Mouse (Mus musculus): ENCODE results near the gene Acvr2b. TPM values are rescaled to one million over a fixed set of nuclear protein-coding genes. Genes with fewer than 3 reads are reported as not detected.

Acvr2b gene
- polyA plus RNA-seq, 1 experiment from 2014 or later = 6.3 TPM

GRCm38 (mm10) chr9:119465595-119465994 lies 63.7 kb downstream of the Acvr2b start:
- no peak for ATAC-seq (ENCODE audit: low FRiP score, low TSS enrichment)
- WGBS = 72% methylated on average over 7 of the region's 7 CpGs
- H3K4me3 ChIP-seq (ENCODE audit: low read depth, low read length) = no peak overlapping the region
- H3K4me1 ChIP-seq (replicated peaks; ENCODE audit: control insufficient read depth, insufficient read depth) = no peaks in the 10 kb centered on the region
- TF ChIP-seq CTCF (IDR thresholded peaks at IDR 0.05; ENCODE audit: low read depth) (peak; percentile 61), EP300 (optimal IDR thresholded peaks at IDR 0.05) (no peak)
- DNase-seq (ENCODE audit: low spot score) = no peak
- no peak overlapping the region for H3K4me2 ChIP-seq (replicated peaks; ENCODE audit: low read depth)
- no peaks in the 10 kb centered on the region for H3K9me3 ChIP-seq (ENCODE audit: control insufficient read depth, low read length)
- peaks cover 15% of the 10 kb centered on the region for H3K36me3 ChIP-seq (ENCODE audit: control insufficient read depth, insufficient read depth, low read length)
- H3K27me3 ChIP-seq (ENCODE audit: control insufficient read depth, insufficient read depth, low read length) = no peaks in the 10 kb centered on the region
- no peak overlapping the region for H3K27ac ChIP-seq (replicated peaks)
- H3K9ac ChIP-seq (ENCODE audit: low read length) = no peak overlapping the region

GRCm38 (mm10) chr9:119469691-119470353 lies 67.9 kb downstream of the Acvr2b start:
- ATAC-seq (ENCODE audit: low FRiP score, low TSS enrichment) = peak; percentile 11; the same call in 1 of the 2 replicates
- TF ChIP-seq CTCF (IDR thresholded peaks at IDR 0.05; ENCODE audit: low read depth) (no peak), EP300 (optimal IDR thresholded peaks at IDR 0.05) (no peak)
- Histone ChIP-seq H3K4me1 (replicated peaks; ENCODE audit: control insufficient read depth, insufficient read depth) (no peaks in the 10 kb centered on the region), H3K4me3 (ENCODE audit: low read depth, low read length) (no peak overlapping the region), H3K27ac (replicated peaks) (no peak overlapping the region), H3K9me3 (ENCODE audit: control insufficient read depth, low read length) (no peaks in the 10 kb centered on the region), H3K36me3 (ENCODE audit: control insufficient read depth, insufficient read depth, low read length) (peaks cover 3% of the 10 kb centered on the region; the same call in 1 of the 2 replicates), H3K9ac (ENCODE audit: low read length) (no peak overlapping the region), H3K4me2 (replicated peaks; ENCODE audit: low read depth) (no peak overlapping the region), H3K27me3 (ENCODE audit: control insufficient read depth, insufficient read depth, low read length) (no peaks in the 10 kb centered on the region)
- 72% methylated on average over 8 of the region's 8 CpGs for WGBS
- DNase-seq (ENCODE audit: low spot score) = no peak

GRCm38 (mm10) chr9:119472412-119472918 lies 70.5 kb downstream of the Acvr2b start:
- Histone ChIP-seq H3K4me3 (ENCODE audit: low read depth, low read length) (no peak overlapping the region), H3K9me3 (ENCODE audit: control insufficient read depth, low read length) (no peaks in the 10 kb centered on the region), H3K27me3 (ENCODE audit: control insufficient read depth, insufficient read depth, low read length) (no peaks in the 10 kb centered on the region), H3K27ac (replicated peaks) (no peak overlapping the region), H3K9ac (ENCODE audit: low read length) (no peak overlapping the region), H3K4me1 (replicated peaks; ENCODE audit: control insufficient read depth, insufficient read depth) (no peaks in the 10 kb centered on the region), H3K36me3 (ENCODE audit: control insufficient read depth, insufficient read depth, low read length) (no peaks in the 10 kb centered on the region), H3K4me2 (replicated peaks; ENCODE audit: low read depth) (no peak overlapping the region)
- TF ChIP-seq EP300 (optimal IDR thresholded peaks at IDR 0.05) (no peak), CTCF (IDR thresholded peaks at IDR 0.05; ENCODE audit: low read depth) (no peak)
- ATAC-seq (ENCODE audit: low FRiP score, low TSS enrichment) (no peak), DNase-seq (ENCODE audit: low spot score) (no peak)
- 60% methylated on average over 11 of the region's 11 CpGs for WGBS

GRCm38 (mm10) chr9:119473011-119473410 lies 71.1 kb downstream of the Acvr2b start:
- H3K27me3 ChIP-seq (ENCODE audit: control insufficient read depth, insufficient read depth, low read length) = no peaks in the 10 kb centered on the region
- no peaks in the 10 kb centered on the region for H3K36me3 ChIP-seq (ENCODE audit: control insufficient read depth, insufficient read depth, low read length)
- no peaks in the 10 kb centered on the region for H3K9me3 ChIP-seq (ENCODE audit: control insufficient read depth, low read length)
- WGBS = 81% methylated on average over 1 of the region's 1 CpGs
- H3K4me2 ChIP-seq (replicated peaks; ENCODE audit: low read depth) = no peak overlapping the region
- no peak overlapping the region for H3K27ac ChIP-seq (replicated peaks)
- ATAC-seq (ENCODE audit: low FRiP score, low TSS enrichment) (no peak), DNase-seq (ENCODE audit: low spot score) (no peak)
- no peak overlapping the region for H3K9ac ChIP-seq (ENCODE audit: low read length)
- TF ChIP-seq EP300 (optimal IDR thresholded peaks at IDR 0.05) (no peak), CTCF (IDR thresholded peaks at IDR 0.05; ENCODE audit: low read depth) (no peak)
- H3K4me1 ChIP-seq (replicated peaks; ENCODE audit: control insufficient read depth, insufficient read depth) = no peaks in the 10 kb centered on the region
- H3K4me3 ChIP-seq (ENCODE audit: low read depth, low read length) = no peak overlapping the region

GRCm38 (mm10) chr9:119473608-119474164 lies 71.8 kb downstream of the Acvr2b start:
- no peaks in the 10 kb centered on the region for H3K4me1 ChIP-seq (replicated peaks; ENCODE audit: control insufficient read depth, insufficient read depth)
- no peaks in the 10 kb centered on the region for H3K27me3 ChIP-seq (ENCODE audit: control insufficient read depth, insufficient read depth, low read length)
- no peak overlapping the region for H3K9ac ChIP-seq (ENCODE audit: low read length)
- no peaks in the 10 kb centered on the region for H3K9me3 ChIP-seq (ENCODE audit: control insufficient read depth, low read length)
- TF ChIP-seq CTCF (IDR thresholded peaks at IDR 0.05; ENCODE audit: low read depth) = no peak
- TF ChIP-seq EP300 (optimal IDR thresholded peaks at IDR 0.05) = no peak
- H3K27ac ChIP-seq (replicated peaks) = no peak overlapping the region
- ATAC-seq (ENCODE audit: low FRiP score, low TSS enrichment) (no peak), DNase-seq (ENCODE audit: low spot score) (no peak)
- no peaks in the 10 kb centered on the region for H3K36me3 ChIP-seq (ENCODE audit: control insufficient read depth, insufficient read depth, low read length)
- no peak overlapping the region for H3K4me3 ChIP-seq (ENCODE audit: low read depth, low read length)
- 76% methylated on average over 9 of the region's 9 CpGs for WGBS
- no peak overlapping the region for H3K4me2 ChIP-seq (replicated peaks; ENCODE audit: low read depth)
